Mouse (Mus musculus) intestine, embryonic 15.5 days (tissue): ENCODE data around the gene Il17rd. TPM values are rescaled to one million over a fixed set of nuclear protein-coding genes. Genes with fewer than 3 reads are reported as not detected.

ENCODE experiments used
- ATAC-seq: fragments of 200-750 bp; cut with Nextera tagmentation; 2 replicates; pipeline ENCODE4 v1.8.0; 2017; ENCODE audit warnings: moderate TSS enrichment, moderate library complexity
- H3K27ac ChIP-seq: fragments of 300-500 bp; sonication (generic); 2 replicates; pipeline ENCODE4 v1.5.1; 2015; ENCODE audit warnings: mild to moderate bottlenecking, inconsistent platforms
- H3K27me3 ChIP-seq: fragments of 300-500 bp; sonication (generic); replicated peaks from 2 replicates; pipeline ENCODE4 v1.6.1; 2015; ENCODE audit warnings: inconsistent platforms
- H3K36me3 ChIP-seq: fragments of 300-500 bp; sonication (generic); 2 replicates; pipeline ENCODE4 v1.6.1; 2015; ENCODE audit warnings: inconsistent platforms
- H3K4me1 ChIP-seq: fragments of 300-500 bp; sonication (generic); replicated peaks from 2 replicates; pipeline ENCODE4 v1.6.1; 2015; ENCODE audit warnings: inconsistent platforms
- H3K4me2 ChIP-seq: fragments of 300-500 bp; sonication (generic); replicated peaks from 2 replicates; pipeline ENCODE4 v1.6.1; 2015; ENCODE audit warnings: mild to moderate bottlenecking, inconsistent platforms
- H3K4me3 ChIP-seq: fragments of 300-500 bp; sonication (generic); replicated peaks from 2 replicates; pipeline ENCODE4 v1.5.1; 2015; ENCODE audit warnings: inconsistent platforms
- H3K9ac ChIP-seq: fragments of 300-500 bp; sonication (generic); 2 replicates; pipeline ENCODE4 v1.6.1; 2015; ENCODE audit warnings: inconsistent platforms
- H3K9me3 ChIP-seq: fragments of 300-500 bp; sonication (generic); 2 replicates; pipeline ENCODE4 v1.6.1; 2016; ENCODE audit warnings: inconsistent platforms
- WGBS: fragments of 180-500 bp; shearing (Covaris S2); methylation state at CpG from one replicate; pipeline ENCODE4 v1.1.7; 2015; 5-methylcytosine and 5-hydroxymethylcytosine counted together
- polyA plus RNA-seq: library from polyadenylated mRNA; unstranded; fragments of >200 nt; fragmentation: Nextera tagmentation; extraction: Ambion mirVana; gene quantifications from 2 replicates; pipeline ENCODE4 v1.2.1, GENCODE M21; 2015

The Il17rd gene
- polyA plus RNA-seq, 1 experiment from 2014 or later = 1.9 TPM

GRCm38 (mm10) chr14:27105731-27106457 lies 67.2 kb downstream of the Il17rd start:
- no peak overlapping the region for H3K4me2 ChIP-seq
- no peaks in the 10 kb centered on the region for H3K27me3 ChIP-seq
- 55% methylated on average over 12 of the region's 12 CpGs for WGBS
- H3K27ac ChIP-seq = peak overlapping the region; percentile 48; the same call in 1 of the 2 replicates
- peaks cover 6% of the 10 kb centered on the region; the same call in 1 of the 2 replicates for H3K4me1 ChIP-seq
- H3K4me3 ChIP-seq = no peak overlapping the region
- peak; percentile 27; the same call in 1 of the 2 replicates for ATAC-seq
- no peaks in the 10 kb centered on the region for H3K9me3 ChIP-seq
- no peak overlapping the region for H3K9ac ChIP-seq
- no peaks in the 10 kb centered on the region for H3K36me3 ChIP-seq

GRCm38 (mm10) chr14:27108748-27109504 lies 70.2 kb downstream of the Il17rd start:
- Histone ChIP-seq H3K27me3 (no peaks in the 10 kb centered on the region), H3K9ac (no peak overlapping the region), H3K4me2 (no peak overlapping the region), H3K27ac (no peak overlapping the region), H3K4me3 (no peak overlapping the region), H3K9me3 (no peaks in the 10 kb centered on the region), H3K4me1 (peaks cover 6% of the 10 kb centered on the region; the same call in 1 of the 2 replicates), H3K36me3 (no peaks in the 10 kb centered on the region)
- no peak for ATAC-seq
- WGBS = 70% methylated on average over 6 of the region's 6 CpGs

GRCm38 (mm10) chr14:27114362-27115274 lies 75.9 kb downstream of the Il17rd start, which contains the start of gene Arhgef3:
Arhgef3 (plus strand) TSS chr14:27114899.
- under 1% methylated on average over 55 of the region's 58 CpGs for WGBS
- H3K36me3 ChIP-seq = no peaks in the 10 kb centered on the region
- peak; percentile 94 for ATAC-seq
- H3K4me2 ChIP-seq = peak within 1 kb of the TSS; percentile 99
- 0 out of 2 replicates have a peak, but pooled peaks cover 3% of the 10 kb centered on the region for H3K27me3 ChIP-seq
- no peaks in the 10 kb centered on the region for H3K9me3 ChIP-seq
- no peak within 1 kb of the TSS for H3K27ac ChIP-seq
- 0 out of 2 replicates have a peak, but pooled peaks cover 12% of the 10 kb centered on the region for H3K4me1 ChIP-seq
- peak within 1 kb of the TSS; percentile 70 for H3K9ac ChIP-seq
- H3K4me3 ChIP-seq = peak within 1 kb of the TSS; percentile 64

GRCm38 (mm10) chr14:27115275-27115660 lies 76.5 kb downstream of the Il17rd start:
- Histone ChIP-seq H3K4me3 (peak overlapping the region; percentile 64), H3K27ac (no peak overlapping the region), H3K36me3 (no peaks in the 10 kb centered on the region), H3K9ac (peak overlapping the region; percentile 70), H3K4me1 (0 out of 2 replicates have a peak, but pooled peaks cover 12% of the 10 kb centered on the region), H3K4me2 (peak overlapping the region; percentile 99), H3K9me3 (no peaks in the 10 kb centered on the region), H3K27me3 (0 out of 2 replicates have a peak, but pooled peaks cover 3% of the 10 kb centered on the region)
- ATAC-seq = 0 out of 2 replicates have a peak, but pooled peaks have one; percentile 11
- WGBS = 17% methylated on average over 11 of the region's 11 CpGs

GRCm38 (mm10) chr14:27115991-27116390 lies 77.2 kb downstream of the Il17rd start:
- Histone ChIP-seq H3K9me3 (no peaks in the 10 kb centered on the region), H3K4me2 (no peak overlapping the region), H3K4me1 (0 out of 2 replicates have a peak, but pooled peaks cover 12% of the 10 kb centered on the region), H3K4me3 (no peak overlapping the region), H3K27ac (no peak overlapping the region), H3K36me3 (no peaks in the 10 kb centered on the region), H3K27me3 (0 out of 2 replicates have a peak, but pooled peaks cover 3% of the 10 kb centered on the region), H3K9ac (no peak overlapping the region)
- 67% methylated on average over 6 of the region's 6 CpGs for WGBS
- ATAC-seq = no peak

- 73% methylated on average over 4 of the region's 4 CpGs for WGBS
- 0 out of 2 replicates have a peak, but pooled peaks cover 3% of the 10 kb centered on the region for H3K27me3 ChIP-seq
Measured at GRCm38 (mm10) chr14:27116577-27117165, 77.9 kb downstream of the Il17rd start.

GRCm38 (mm10) chr14:27118546-27118945 lies 79.8 kb downstream of the Il17rd start:
- Histone ChIP-seq H3K9me3 (no peaks in the 10 kb centered on the region), H3K9ac (no peak overlapping the region), H3K4me3 (no peak overlapping the region), H3K27me3 (0 out of 2 replicates have a peak, but pooled peaks cover 3% of the 10 kb centered on the region), H3K36me3 (no peaks in the 10 kb centered on the region), H3K4me1 (0 out of 2 replicates have a peak, but pooled peaks cover 16% of the 10 kb centered on the region), H3K4me2 (no peak overlapping the region), H3K27ac (no peak overlapping the region)
- WGBS = 70% methylated on average over 5 of the region's 5 CpGs
- no peak for ATAC-seq

More at GRCm38 (mm10) chr14:27116577-27117165, 77.9 kb downstream of the Il17rd start:
- no peaks in the 10 kb centered on the region for H3K9me3 ChIP-seq
- H3K4me2 ChIP-seq = no peak overlapping the region
- ATAC-seq = no peak
- 0 out of 2 replicates have a peak, but pooled peaks cover 12% of the 10 kb centered on the region for H3K4me1 ChIP-seq
- no peak overlapping the region for H3K9ac ChIP-seq
- no peak overlapping the region for H3K27ac ChIP-seq
- H3K4me3 ChIP-seq = no peak overlapping the region
- no peaks in the 10 kb centered on the region for H3K36me3 ChIP-seq

GRCm38 (mm10) chr14:27122646-27123045 lies 83.9 kb downstream of the Il17rd start:
- ATAC-seq = no peak

GRCm38 (mm10) chr14:27123543-27123942 lies 84.8 kb downstream of the Il17rd start:
- no peak for ATAC-seq
- Histone ChIP-seq H3K27ac (no peak overlapping the region), H3K27me3 (no peaks in the 10 kb centered on the region), H3K9ac (no peak overlapping the region), H3K4me3 (no peak overlapping the region), H3K4me2 (no peak overlapping the region), H3K4me1 (0 out of 2 replicates have a peak, but pooled peaks cover 4% of the 10 kb centered on the region), H3K36me3 (no peaks in the 10 kb centered on the region), H3K9me3 (no peaks in the 10 kb centered on the region)
- 60% methylated on average over 8 of the region's 8 CpGs for WGBS

More at GRCm38 (mm10) chr14:27122646-27123045, 83.9 kb downstream of the Il17rd start:
- H3K4me3 ChIP-seq = no peak overlapping the region
- H3K36me3 ChIP-seq = no peaks in the 10 kb centered on the region
- no peaks in the 10 kb centered on the region for H3K9me3 ChIP-seq
- no peak overlapping the region for H3K9ac ChIP-seq
- H3K4me2 ChIP-seq = no peak overlapping the region
- no peak overlapping the region for H3K27ac ChIP-seq
- 68% methylated on average over 3 of the region's 3 CpGs for WGBS
- H3K27me3 ChIP-seq = no peaks in the 10 kb centered on the region
- H3K4me1 ChIP-seq = 0 out of 2 replicates have a peak, but pooled peaks cover 4% of the 10 kb centered on the region

GRCm38 (mm10) chr14:27130031-27130430 lies 91.3 kb downstream of the Il17rd start:
- no peaks in the 10 kb centered on the region for H3K27me3 ChIP-seq
- H3K4me3 ChIP-seq = no peak overlapping the region
- H3K4me1 ChIP-seq = no peaks in the 10 kb centered on the region
- WGBS = 89% methylated on average over 3 of the region's 3 CpGs
- H3K27ac ChIP-seq = no peak overlapping the region
- no peak for ATAC-seq
- H3K4me2 ChIP-seq = no peak overlapping the region
- H3K9ac ChIP-seq = no peak overlapping the region
- H3K36me3 ChIP-seq = no peaks in the 10 kb centered on the region
- H3K9me3 ChIP-seq = no peaks in the 10 kb centered on the region

- no peak for ATAC-seq
- 45% methylated on average over 1 of the region's 1 CpGs for WGBS
- Histone ChIP-seq H3K27ac (no peak overlapping the region), H3K4me1 (no peaks in the 10 kb centered on the region), H3K4me2 (no peak overlapping the region), H3K4me3 (no peak overlapping the region), H3K27me3 (no peaks in the 10 kb centered on the region), H3K9ac (no peak overlapping the region), H3K9me3 (no peaks in the 10 kb centered on the region), H3K36me3 (no peaks in the 10 kb centered on the region)
Measured at GRCm38 (mm10) chr14:27130676-27131075, 91.9 kb downstream of the Il17rd start.
